Mouse (Mus musculus) lung, adult 2 months (tissue): ENCODE measurements at regions not wholly inside any gene's neighbourhood (a gene's known extent, or its start where the extent isn't known, plus 50 kb on each side); places are given as distances from the start of the nearest gene placed in this dataset.

Experiments
- DNase-seq: peaks from one replicate; pipeline ENCODE4 v3.0.0; 2022
- H3K4me1 ChIP-seq: fragments of 200-500 bp; 2 replicates; pipeline ENCODE4 v1.6.1; 2011; ENCODE audit warnings: low read length; ENCODE audit not compliant: control insufficient read depth, insufficient read depth
- H3K4me3 ChIP-seq: fragments of 200-500 bp; replicated peaks from 2 replicates; pipeline ENCODE3; 2011; ENCODE audit warnings: low read depth, mild to moderate bottlenecking, control low read depth, low read length; ENCODE audit errors: extremely low read depth
- CTCF ChIP-seq: fragments of 200-500 bp; IDR thresholded peaks from 2 replicates; pipeline ENCODE4 v1.5.1; 2011; ENCODE audit warnings: mild to moderate bottlenecking, low read length, control low read depth; ENCODE audit not compliant: insufficient read depth
- POLR2A ChIP-seq: fragments of 200-500 bp; IDR thresholded peaks from 2 replicates; pipeline ENCODE4 v1.6.1; 2011; ENCODE audit warnings: low read depth, mild to moderate bottlenecking, control low read depth, low read length, borderline replicate concordance; ENCODE audit errors: extremely low read depth
- WGBS: fragments of 180-500 bp; shearing (Covaris S2); methylation state at CpG from one replicate; pipeline ENCODE4 v1.1.7; 2018; 5-methylcytosine and 5-hydroxymethylcytosine counted together

DNA sequence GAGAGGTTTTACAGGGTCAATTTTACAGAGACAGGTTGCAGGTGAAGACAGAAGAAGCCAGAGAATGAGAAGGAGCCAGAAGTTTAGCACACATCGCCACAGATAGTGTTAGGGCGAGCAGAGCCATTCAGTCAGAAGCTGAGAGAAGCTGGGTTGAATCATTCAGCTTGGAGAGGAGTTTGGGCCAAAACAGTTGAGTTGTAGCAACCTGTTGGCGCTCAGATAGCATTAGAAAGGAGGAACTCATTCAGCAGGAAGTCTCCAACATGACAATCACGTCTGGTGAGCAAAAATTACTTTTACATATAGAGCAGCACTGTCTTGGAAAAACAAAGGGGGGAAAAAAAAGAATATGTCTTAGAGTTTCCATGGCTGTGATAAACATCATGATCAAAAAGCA lies 53.2 kb downstream of the Fam43a start:
- DNase-seq, result no peak
- H3K4me3 ChIP-seq, result no peak overlapping the region
- 72% methylated on average over 4 of the region's 4 CpGs for WGBS
- peaks cover 5% of the 10 kb centered on the region for H3K4me1 ChIP-seq
- TF ChIP-seq CTCF, result no peak
- TF ChIP-seq POLR2A, result no peak

DNA sequence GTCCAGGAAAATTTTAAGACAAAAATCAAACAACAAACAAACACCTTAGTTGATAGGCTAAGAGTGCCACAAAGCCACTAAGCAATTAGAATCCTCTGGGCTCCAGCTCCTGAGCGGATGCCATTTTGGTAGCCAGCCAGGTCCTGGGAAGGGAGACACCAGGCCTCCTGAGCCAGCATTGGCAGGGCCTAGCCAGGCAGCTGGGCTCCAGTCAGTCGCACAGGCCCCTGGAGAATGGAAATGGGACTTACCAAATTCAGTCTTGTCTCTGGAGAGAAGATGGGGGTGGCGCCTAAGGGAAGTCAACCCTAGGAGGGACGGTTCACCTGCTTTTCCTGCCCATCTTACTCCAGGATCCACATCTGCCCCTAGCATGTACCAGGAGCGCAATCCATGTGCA lies 54.3 kb downstream of the Fam43a start:
- 61% methylated on average over 5 of the region's 5 CpGs for WGBS
- TF ChIP-seq POLR2A (no peak), CTCF (no peak)
- no peak overlapping the region for H3K4me3 ChIP-seq
- no peak for DNase-seq
- peaks cover 5% of the 10 kb centered on the region for H3K4me1 ChIP-seq

DNA sequence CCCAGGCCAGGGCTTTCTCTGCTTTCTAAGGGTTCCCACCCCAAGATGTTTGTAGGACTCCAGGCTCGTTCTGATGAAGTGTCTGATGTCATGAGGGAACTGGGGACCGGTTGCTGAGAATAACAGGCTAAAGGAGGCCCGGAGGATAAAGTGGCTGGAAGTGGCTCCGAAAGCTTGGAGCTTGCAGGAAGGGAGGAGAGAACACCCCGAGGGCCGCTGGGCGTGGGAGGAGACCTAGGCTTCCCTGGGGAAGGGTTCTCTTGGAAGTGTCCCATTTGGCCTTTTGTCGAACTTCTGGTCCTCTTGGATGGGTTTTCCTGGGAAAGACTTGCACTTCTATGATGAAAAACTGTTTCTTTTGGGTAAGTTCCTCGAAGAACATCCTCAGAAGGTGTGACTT lies 54.7 kb downstream of the Fam43a start:
- H3K4me3 ChIP-seq, result no peak overlapping the region
- WGBS, result 61% methylated on average over 9 of the region's 9 CpGs
- TF ChIP-seq CTCF (no peak), POLR2A (no peak)
- peaks cover 5% of the 10 kb centered on the region for H3K4me1 ChIP-seq
- DNase-seq, result no peak

DNA sequence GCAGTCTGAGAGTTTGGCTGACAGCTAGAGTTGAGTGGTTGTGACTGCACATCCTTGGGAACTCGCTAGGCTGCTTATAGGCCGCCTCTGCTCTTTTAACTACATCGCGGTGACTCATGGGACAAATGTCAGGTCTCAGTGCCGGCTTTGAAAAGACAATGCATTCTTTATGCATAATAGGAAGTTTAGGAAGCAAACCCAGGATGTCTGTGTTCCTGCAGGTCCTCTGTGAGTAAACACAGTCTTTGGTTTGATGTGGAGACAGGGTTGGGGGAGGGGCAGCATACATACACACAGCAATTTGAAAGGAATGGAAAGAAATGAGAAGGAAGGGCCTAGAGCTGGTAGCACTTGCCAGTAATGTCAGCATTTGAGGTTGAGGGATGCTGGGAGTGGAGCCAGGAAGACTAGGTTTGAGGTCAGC lies 56.3 kb downstream of the Fam43a start:
- 43% methylated on average over 5 of the region's 5 CpGs for WGBS
- Histone ChIP-seq H3K4me1 (peaks cover 5% of the 10 kb centered on the region), H3K4me3 (no peak overlapping the region)
- DNase-seq, result no peak
- TF ChIP-seq CTCF, result no peak
- TF ChIP-seq POLR2A, result no peak

DNA sequence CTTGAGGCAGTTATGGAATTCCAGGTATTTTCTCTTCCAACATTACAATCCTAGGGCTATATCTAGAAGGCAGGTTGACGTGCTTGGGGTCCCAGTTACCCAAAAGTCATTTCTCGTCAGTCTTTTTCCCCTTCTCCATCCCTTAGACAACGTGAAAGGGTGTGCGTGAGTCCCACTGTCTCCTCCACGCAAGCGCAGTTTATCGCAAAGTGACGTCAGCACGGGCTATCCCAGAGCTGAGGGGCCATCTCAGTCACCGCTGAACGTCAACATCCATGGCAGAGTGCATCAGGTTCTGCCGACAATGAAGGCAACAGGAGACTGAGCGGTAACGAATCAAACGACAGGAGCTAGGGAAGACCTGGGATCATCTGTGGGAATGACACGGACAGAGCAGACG lies 57.4 kb downstream of the Fam43a start:
- TF ChIP-seq CTCF, result no peak
- no peak for TF ChIP-seq POLR2A
- 85% methylated on average over 17 of the region's 17 CpGs for WGBS
- Histone ChIP-seq H3K4me1 (peaks cover 5% of the 10 kb centered on the region), H3K4me3 (no peak overlapping the region)
- DNase-seq, result no peak

DNA sequence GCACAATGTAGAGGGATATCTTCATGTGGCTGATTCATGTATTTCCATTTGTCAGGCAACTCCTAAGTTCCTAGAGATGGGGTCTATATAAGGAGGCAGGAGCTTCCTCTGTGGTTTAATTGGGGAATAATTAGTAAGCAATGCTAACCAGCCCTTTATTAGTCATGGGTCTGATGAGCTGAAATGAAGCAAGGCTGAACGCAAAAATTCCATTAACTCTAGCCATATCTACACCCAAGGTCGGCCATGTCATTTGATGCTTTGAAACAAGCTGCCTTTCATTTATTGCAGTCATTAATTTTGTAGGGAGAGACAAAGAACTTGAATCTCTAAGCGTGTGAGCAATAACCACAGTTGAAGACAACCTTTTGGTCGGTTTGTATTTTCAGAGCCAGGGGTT lies 59.4 kb downstream of the Fam43a start:
- WGBS, result 94% methylated on average over 4 of the region's 4 CpGs
- TF ChIP-seq CTCF (no peak), POLR2A (no peak)
- H3K4me3 ChIP-seq, result no peak overlapping the region

DNA sequence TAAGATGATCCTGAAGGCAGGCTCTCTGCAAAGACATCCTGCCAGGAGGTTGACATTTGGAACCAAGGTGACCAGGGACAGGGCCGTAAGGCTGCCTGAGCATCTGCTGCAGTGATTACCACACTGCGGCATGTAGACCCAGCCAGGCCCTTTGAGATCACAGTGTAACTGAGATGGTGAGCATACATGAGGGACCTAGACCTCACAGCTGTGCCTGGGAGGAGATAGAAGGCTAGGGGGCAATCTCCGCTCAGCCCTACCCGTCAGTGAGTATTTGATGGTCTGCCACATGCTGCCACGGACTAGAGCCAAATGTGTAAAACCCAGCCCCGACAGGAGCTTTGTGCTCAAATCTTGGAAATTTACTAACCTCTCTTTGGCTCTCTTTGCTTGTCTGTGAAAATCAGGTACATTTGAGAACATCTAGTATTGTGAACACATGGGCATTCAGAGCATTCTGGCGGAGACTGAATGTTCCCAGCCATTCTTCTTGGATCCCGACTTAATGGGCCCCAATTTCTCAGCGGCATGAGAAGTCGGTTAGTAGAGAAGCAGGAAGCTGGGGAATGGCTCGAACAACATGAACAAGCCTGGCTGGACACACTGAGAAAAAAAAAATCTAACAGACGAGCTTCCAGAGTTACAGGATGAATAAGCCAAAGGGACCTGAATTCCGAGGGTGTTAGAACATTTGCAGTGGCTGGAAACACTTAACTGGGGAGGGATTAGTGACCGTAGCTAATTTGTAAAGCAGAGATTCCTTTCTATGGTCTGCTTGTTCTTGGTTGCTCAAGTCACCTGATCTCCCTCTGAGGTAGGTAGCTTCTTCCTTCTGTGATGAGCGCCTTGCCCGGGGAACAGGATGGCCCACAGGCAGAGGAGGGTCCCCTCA lies 61.8 kb downstream of the Fam43a start:
- no peak overlapping the region for H3K4me3 ChIP-seq
- 76% methylated on average over 16 of the region's 16 CpGs for WGBS
- TF ChIP-seq POLR2A (no peak), CTCF (no peak)
- no peaks in the 10 kb centered on the region; the same call in 1 of the 2 replicates for H3K4me1 ChIP-seq
- no peak for DNase-seq

More for the DNA sequence above, 59.4 kb downstream of the Fam43a start:
- DNase-seq, result no peak
- H3K4me1 ChIP-seq, result peaks cover 5% of the 10 kb centered on the region

DNA sequence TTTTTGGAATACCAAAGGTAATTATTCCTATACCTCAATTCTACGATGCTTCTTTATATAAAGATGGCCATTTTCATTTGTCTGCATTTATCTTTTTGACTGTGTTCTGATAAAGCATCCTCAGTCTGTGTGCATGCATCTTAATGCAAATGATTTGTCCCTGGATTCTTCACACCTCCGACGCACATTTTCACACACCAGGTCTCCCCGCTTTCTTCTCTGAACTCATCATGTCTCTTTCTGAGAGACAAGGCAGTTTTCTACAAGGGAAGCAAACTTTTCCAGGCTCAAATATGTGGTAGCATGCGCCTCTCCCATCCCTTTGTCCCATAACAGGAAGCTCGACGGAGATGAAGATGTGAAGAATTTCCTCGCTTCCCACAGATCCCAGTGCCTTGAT lies 63.5 kb downstream of the Fam43a start:
- no peak for DNase-seq
- no peak for TF ChIP-seq CTCF

DNA sequence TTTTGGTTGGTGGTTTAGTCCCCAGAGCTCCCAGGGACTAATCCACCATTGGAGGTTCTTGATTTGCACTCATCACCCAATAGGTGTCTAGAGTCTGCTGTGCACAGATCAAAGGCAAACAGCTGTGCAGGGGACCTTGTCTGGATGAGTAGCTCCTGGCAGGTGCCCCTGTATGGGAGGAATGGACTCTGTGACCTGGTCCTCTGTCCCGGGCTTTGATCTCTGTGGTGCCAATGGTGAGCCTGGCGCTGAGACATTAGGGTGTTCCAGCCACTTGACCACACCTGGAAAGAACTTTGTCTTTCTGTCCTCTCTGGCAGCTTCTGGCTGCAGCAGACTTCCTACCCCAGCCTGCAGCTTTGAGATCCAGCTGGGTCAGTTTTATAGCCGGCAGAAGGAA lies 64.4 kb downstream of the Fam43a start:
- Histone ChIP-seq H3K4me3 (no peak overlapping the region), H3K4me1 (no peaks in the 10 kb centered on the region)
- no peak for DNase-seq
- WGBS, result 82% methylated on average over 3 of the region's 3 CpGs
- TF ChIP-seq POLR2A (no peak), CTCF (no peak)

More for the DNA sequence above, 63.5 kb downstream of the Fam43a start:
- Histone ChIP-seq H3K4me1 (no peaks in the 10 kb centered on the region), H3K4me3 (no peak overlapping the region)
- 71% methylated on average over 8 of the region's 8 CpGs for WGBS

DNA sequence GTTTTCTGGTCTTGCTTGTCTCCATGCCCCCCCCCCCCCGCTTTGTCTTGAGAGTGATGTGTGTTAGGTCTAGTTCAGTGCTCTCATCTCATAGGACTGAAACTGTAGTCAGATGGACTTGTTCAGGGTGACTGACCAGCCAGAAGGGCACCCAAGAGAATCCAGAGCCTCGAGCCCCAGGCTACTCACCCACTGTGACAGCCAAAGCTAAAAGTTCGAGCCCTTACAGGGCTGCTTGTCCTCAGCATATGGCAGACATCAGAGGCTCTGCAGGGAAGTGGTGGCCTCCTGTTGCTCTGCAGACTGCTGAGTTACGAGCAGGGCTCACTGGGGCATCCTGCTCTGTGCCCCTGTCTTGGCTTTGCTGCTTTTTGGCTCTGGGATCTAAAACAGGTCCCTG lies 64.9 kb downstream of the Fam43a start:
- no peaks in the 10 kb centered on the region for H3K4me1 ChIP-seq
- no peak for DNase-seq
- TF ChIP-seq CTCF, result no peak
- TF ChIP-seq POLR2A, result no peak
- no peak overlapping the region for H3K4me3 ChIP-seq
- WGBS, result 84% methylated on average over 4 of the region's 4 CpGs

DNA sequence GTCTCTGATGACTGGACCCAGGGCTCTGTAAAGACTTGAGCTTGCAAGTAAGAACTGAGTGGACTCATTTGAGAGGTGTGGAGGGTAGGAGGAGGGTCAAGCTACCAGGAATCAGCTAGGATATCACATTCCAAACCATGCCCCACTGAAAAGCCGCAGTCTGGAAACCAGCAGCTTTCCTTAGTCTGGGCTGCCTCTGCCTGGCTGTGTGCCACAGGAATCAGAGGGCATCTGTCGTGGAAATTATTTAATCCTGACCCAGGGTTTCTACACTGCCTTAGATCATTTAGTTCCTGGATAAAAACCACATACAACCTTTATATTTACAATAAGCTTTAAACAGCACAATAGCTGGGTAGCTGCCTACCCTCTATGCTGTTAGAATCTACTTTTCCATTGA lies 66.4 kb downstream of the Fam43a start:
- WGBS, result 34% methylated on average over 2 of the region's 2 CpGs
- no peak overlapping the region for H3K4me3 ChIP-seq
- TF ChIP-seq POLR2A (no peak), CTCF (no peak)
- no peak for DNase-seq
- peaks cover 2% of the 10 kb centered on the region; the same call in 1 of the 2 replicates for H3K4me1 ChIP-seq
